Mouse (Mus musculus) MEL (cell line): Measurements from ENCODE around the gene Zfp865. TPM values are rescaled to one million over a fixed set of nuclear protein-coding genes. Genes with fewer than 3 reads are reported as not detected.

Experiments used
- polyA plus RNA-seq, 2 experiments: library from polyadenylated mRNA; stranded (reverse) in 1 of 2; unstranded in 1 of 2; fragments of >175 nt in 1 of 2; fragments of >200 nt in 1 of 2; gene quantifications; 2 replicates each; pipeline versions ENCODE4 v1.2.1 to v1.2.4; 2012; ENCODE audit warnings: low replicate concordance in 2 of 2, low read depth in 1 of 2; ENCODE audit not compliant: insufficient read length in 2 of 2, insufficient read depth in 1 of 2, missing spikeins in 1 of 2
- total RNA-seq: library from RNA; depleted of rRNA; stranded (reverse); fragments of 300-350 nt; gene quantifications from 2 replicates; pipeline ENCODE4 v1.2.3, GENCODE M21; 2012; rRNA removed

Zfp865 gene
- total and polyA plus RNA-seq, 3 experiments = 12.2 to 34.6 TPM; not detected in 1

Other genes with a start within 250 kb of the Zfp865 start
- gene Fam71e2, start 249.1 kb upstream of the Zfp865 start, total RNA-seq = not detected in 2 replicates
- gene Fam71e2, start 249.1 kb upstream of the Zfp865 start, polyA plus RNA-seq = not detected
- gene Il11, start 237.5 kb upstream of the Zfp865 start, total RNA-seq = 0.12 TPM in 1 of 2 replicates, not detected in the other
- gene Il11, start 237.5 kb upstream of the Zfp865 start, polyA plus RNA-seq = under 1 TPM in 1 of 2 experiments, not detected in 1; 0.07 TPM
- gene Tmem190, start 237.4 kb upstream of the Zfp865 start, total RNA-seq = not detected in 2 replicates
- 1 to 10 TPM in 1 of 2 experiments, not detected in 1; 1.6 TPM for gene Tmem190, start 237.4 kb upstream of the Zfp865 start, polyA plus RNA-seq
- gene Tmem238, start 230.7 kb upstream of the Zfp865 start, total RNA-seq = 20.9 and 23.8 TPM in 2 replicates
- gene Tmem238, start 230.7 kb upstream of the Zfp865 start, polyA plus RNA-seq = 10 to 100 TPM in 1 of 2 experiments, not detected in 1; 31.3 TPM
- 2,026 and 2,264 TPM in 2 replicates for gene Rpl28, start 227.5 kb upstream of the Zfp865 start, total RNA-seq
- gene Rpl28, start 227.5 kb upstream of the Zfp865 start, polyA plus RNA-seq = 1,000 to 10,000 TPM in 1 of 2 experiments, 100 to 1,000 TPM in 1; 1,000 to 9,991 TPM
- gene Ube2s, start 207.8 kb upstream of the Zfp865 start, total RNA-seq = 341 and 346 TPM in 2 replicates
- 100 to 1,000 TPM in 1 of 2 experiments, not detected in 1; 740 TPM for gene Ube2s, start 207.8 kb upstream of the Zfp865 start, polyA plus RNA-seq
- gene Shisa7, start 175.7 kb upstream of the Zfp865 start, total RNA-seq = not detected in 2 replicates
- gene Shisa7, start 175.7 kb upstream of the Zfp865 start, polyA plus RNA-seq = under 1 TPM in 1 of 2 experiments, not detected in 1; 0.07 TPM
- gene Isoc2b, start 150.1 kb upstream of the Zfp865 start, total RNA-seq = 2.6 and 2.8 TPM in 2 replicates
- 1 to 10 TPM in 1 of 2 experiments, not detected in 1; 3.0 TPM for gene Isoc2b, start 150.1 kb upstream of the Zfp865 start, polyA plus RNA-seq
- 11.1 and 12.4 TPM in 2 replicates for gene Isoc2a, start 143.2 kb upstream of the Zfp865 start, total RNA-seq
- gene Isoc2a, start 143.2 kb upstream of the Zfp865 start, polyA plus RNA-seq = 10 to 100 TPM in 1 of 2 experiments, not detected in 1; 20.6 TPM
- 0.15 TPM in 1 of 2 replicates, not detected in the other for gene Gm36210, start 113.9 kb upstream of the Zfp865 start, total RNA-seq
- gene Gm36210, start 113.9 kb upstream of the Zfp865 start, polyA plus RNA-seq = under 1 TPM in 1 of 2 experiments, not detected in 1; 0.97 TPM
- 2.5 and 3.3 TPM in 2 replicates for gene Zfp628, start 105.2 kb upstream of the Zfp865 start, total RNA-seq
- 10 to 100 TPM in 1 of 2 experiments, not detected in 1; 17.6 TPM for gene Zfp628, start 105.2 kb upstream of the Zfp865 start, polyA plus RNA-seq
- 0.81 and 0.85 TPM in 2 replicates for gene Nat14, start 98.3 kb upstream of the Zfp865 start, total RNA-seq
- 1 to 10 TPM in 1 of 2 experiments, not detected in 1; 1.9 TPM for gene Nat14, start 98.3 kb upstream of the Zfp865 start, polyA plus RNA-seq
- gene Ssc5d, start 94.6 kb upstream of the Zfp865 start, total RNA-seq = 0.04 TPM in 1 of 2 replicates, not detected in the other
- gene Ssc5d, start 94.6 kb upstream of the Zfp865 start, polyA plus RNA-seq = under 1 TPM in 1 of 2 experiments, not detected in 1; 0.17 TPM
- gene Sbk2, start 56.0 kb upstream of the Zfp865 start, total RNA-seq = not detected in 2 replicates
- gene Sbk2, start 56.0 kb upstream of the Zfp865 start, polyA plus RNA-seq = not detected
- gene Sbk3, start 49.2 kb upstream of the Zfp865 start, total RNA-seq = not detected in 2 replicates
- gene Sbk3, start 49.2 kb upstream of the Zfp865 start, polyA plus RNA-seq = not detected
- gene Zfp579, start 24.2 kb upstream of the Zfp865 start, total RNA-seq = 0.42 and 0.54 TPM in 2 replicates
- gene Zfp579, start 24.2 kb upstream of the Zfp865 start, polyA plus RNA-seq = 1 to 10 TPM in 1 of 2 experiments, not detected in 1; 3.6 TPM
- 9.2 and 9.4 TPM in 2 replicates for gene Zfp524, start 6.0 kb upstream of the Zfp865 start, total RNA-seq
- gene Zfp524, start 6.0 kb upstream of the Zfp865 start, polyA plus RNA-seq = 10 to 100 TPM in 1 of 2 experiments, not detected in 1; 12.7 TPM
- gene Fiz1, start 5.7 kb upstream of the Zfp865 start, total RNA-seq = 27.5 and 28.1 TPM in 2 replicates
- gene Fiz1, start 5.7 kb upstream of the Zfp865 start, polyA plus RNA-seq = 10 to 100 TPM in 1 of 2 experiments, not detected in 1; 56.5 TPM
- gene Gm44973, start 4.9 kb upstream of the Zfp865 start, total RNA-seq = not detected in 2 replicates
- gene Gm44973, start 4.9 kb upstream of the Zfp865 start, polyA plus RNA-seq = 1 to 10 TPM in 1 of 2 experiments, not detected in 1; 7.9 TPM
- gene Ccdc106, start 177 bp downstream of the Zfp865 start, total RNA-seq = 0.39 and 0.50 TPM in 2 replicates
- under 1 TPM in 1 of 2 experiments, not detected in 1; 0.82 TPM for gene Ccdc106, start 177 bp downstream of the Zfp865 start, polyA plus RNA-seq
- not detected in 2 replicates for gene 4632433K11Rik, start 13.7 kb downstream of the Zfp865 start, total RNA-seq
- not detected for gene 4632433K11Rik, start 13.7 kb downstream of the Zfp865 start, polyA plus RNA-seq
- gene Zfp784, start 18.1 kb downstream of the Zfp865 start, total RNA-seq = 0.96 and 1.2 TPM in 2 replicates
- gene Zfp784, start 18.1 kb downstream of the Zfp865 start, polyA plus RNA-seq = 1 to 10 TPM in 1 of 2 experiments, not detected in 1; 2.9 TPM
- 1.0 and 1.7 TPM in 2 replicates for gene Zfp580, start 31.2 kb downstream of the Zfp865 start, total RNA-seq
- 10 to 100 TPM in 1 of 2 experiments, not detected in 1; 19.9 TPM for gene Zfp580, start 31.2 kb downstream of the Zfp865 start, polyA plus RNA-seq
- 301 and 311 TPM in 2 replicates for gene U2af2, start 41.8 kb downstream of the Zfp865 start, total RNA-seq
- gene U2af2, start 41.8 kb downstream of the Zfp865 start, polyA plus RNA-seq = 100 to 1,000 TPM; 477 to 491 TPM
- 72.3 and 75.5 TPM in 2 replicates for gene Epn1, start 59.9 kb downstream of the Zfp865 start, total RNA-seq
- 100 to 1,000 TPM in 1 of 2 experiments, not detected in 1; 147 TPM for gene Epn1, start 59.9 kb downstream of the Zfp865 start, polyA plus RNA-seq
- not detected in 2 replicates for gene Rfpl4, start 96.6 kb downstream of the Zfp865 start, total RNA-seq
- gene Rfpl4, start 96.6 kb downstream of the Zfp865 start, polyA plus RNA-seq = not detected
- not detected in 2 replicates for gene Rasl2-9, start 105.6 kb downstream of the Zfp865 start, total RNA-seq
- 100 to 1,000 TPM in 1 of 2 experiments, under 1 TPM in 1; 0.65 to 196 TPM for gene Rasl2-9, start 105.6 kb downstream of the Zfp865 start, polyA plus RNA-seq
- gene Vmn1r55, start 129.3 kb downstream of the Zfp865 start, total RNA-seq = not detected in 2 replicates
- not detected for gene Vmn1r55, start 129.3 kb downstream of the Zfp865 start, polyA plus RNA-seq
- not detected in 2 replicates for gene Vmn1r56, start 176.4 kb downstream of the Zfp865 start, total RNA-seq
- not detected for gene Vmn1r56, start 176.4 kb downstream of the Zfp865 start, polyA plus RNA-seq
- not detected in 2 replicates for gene Vmn1r57, start 198.1 kb downstream of the Zfp865 start, total RNA-seq
- not detected for gene Vmn1r57, start 198.1 kb downstream of the Zfp865 start, polyA plus RNA-seq